Mouse (Mus musculus): ENCODE data around the gene Anks6. TPM values are rescaled to one million over a fixed set of nuclear protein-coding genes. Genes with fewer than 3 reads are reported as not detected.
A peak's percentile ranks its signal among the peaks of the same experiment; 100 is the strongest.

The Anks6 gene
- polyA plus RNA-seq, 1 experiment from 2014 or later = 1.6 TPM

DNA sequence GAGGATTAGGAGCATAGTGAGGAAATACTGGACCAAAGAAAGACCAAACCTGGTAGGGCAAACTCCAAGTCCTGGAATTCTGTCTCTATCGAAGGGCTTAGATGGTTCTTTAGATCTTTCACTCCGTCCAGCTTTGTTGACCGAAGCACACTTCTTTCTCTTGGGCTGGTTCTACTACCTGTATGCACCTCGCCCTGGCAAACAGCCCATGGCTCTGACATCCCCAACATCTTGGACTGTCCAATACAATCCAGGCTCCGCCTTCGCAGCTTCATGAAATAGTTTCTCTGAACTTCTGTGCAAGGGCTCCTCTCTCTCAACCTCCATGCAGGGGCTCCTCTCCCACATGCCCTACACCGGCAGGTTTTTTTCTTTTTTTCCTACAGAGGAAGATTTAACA is 26.6 kb upstream of the Anks6 start:
- no peak overlapping the region for H3K27ac ChIP-seq (replicated peaks in 1 of 2; ENCODE audit: control insufficient read depth in 1 of 2, insufficient read depth in 1 of 2, low read depth in 2 of 2, low read length in 2 of 2)
- no peak overlapping the region for H3K4me2 ChIP-seq (ENCODE audit: low read length)
- H3K9me3 ChIP-seq (ENCODE audit: control insufficient read depth, low read length) = 0 out of 2 replicates have a peak, but pooled peaks cover 3% of the 10 kb centered on the region
- no peaks in the 10 kb centered on the region for H3K4me1 ChIP-seq (ENCODE audit: control insufficient read depth in 2 of 2, insufficient read depth in 2 of 2, low read length in 2 of 2)
- no peaks in the 10 kb centered on the region for H3K36me3 ChIP-seq (ENCODE audit: control insufficient read depth, insufficient read depth, low read length)
- no peak overlapping the region for H3K9ac ChIP-seq (ENCODE audit: low read length)
- ATAC-seq (ENCODE audit: insufficient number of reproducible peaks, insufficient read depth, low FRiP score, low read depth) = no peak
- WGBS = 88% methylated on average over 7 of the region's 7 CpGs
- H3K27me3 ChIP-seq (ENCODE audit: control insufficient read depth, insufficient read depth, low read length) = no peaks in the 10 kb centered on the region
- no peak overlapping the region for H3K4me3 ChIP-seq (ENCODE audit: control insufficient read depth in 1 of 2, insufficient read depth in 1 of 2, low read depth in 1 of 2, low read length in 2 of 2)

DNA sequence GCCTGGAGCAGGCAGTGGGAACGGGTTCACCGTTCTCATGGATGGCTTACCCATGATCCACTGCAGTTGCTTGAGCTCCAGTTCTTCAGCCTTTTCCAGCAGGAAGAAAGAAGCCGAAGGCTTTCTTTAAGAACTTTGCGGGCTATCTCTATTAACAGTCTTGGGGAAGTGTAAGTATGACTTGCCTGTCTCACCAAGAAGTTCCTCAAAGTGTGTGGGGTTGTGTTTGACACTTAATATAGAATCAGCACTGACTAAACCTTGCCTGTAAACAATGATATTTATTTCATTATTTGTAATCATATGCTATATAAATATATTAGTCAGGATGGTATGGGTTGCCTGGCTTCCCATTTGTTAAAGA is 23.4 kb upstream of the Anks6 start:
- ATAC-seq (ENCODE audit: insufficient number of reproducible peaks, insufficient read depth, low FRiP score, low read depth) = no peak
- WGBS = 90% methylated on average over 4 of the region's 4 CpGs
- Histone ChIP-seq H3K9me3 (ENCODE audit: control insufficient read depth, low read length) (0 out of 2 replicates have a peak, but pooled peaks cover 3% of the 10 kb centered on the region), H3K4me3 (ENCODE audit: control insufficient read depth in 1 of 2, insufficient read depth in 1 of 2, low read depth in 1 of 2, low read length in 2 of 2) (no peak overlapping the region), H3K36me3 (ENCODE audit: control insufficient read depth, insufficient read depth, low read length) (no peaks in the 10 kb centered on the region), H3K4me1 (ENCODE audit: control insufficient read depth in 2 of 2, insufficient read depth in 2 of 2, low read length in 2 of 2) (no peaks in the 10 kb centered on the region), H3K4me2 (ENCODE audit: low read length) (no peak overlapping the region), H3K27me3 (ENCODE audit: control insufficient read depth, insufficient read depth, low read length) (no peaks in the 10 kb centered on the region), H3K27ac (replicated peaks in 1 of 2; ENCODE audit: control insufficient read depth in 1 of 2, insufficient read depth in 1 of 2, low read depth in 2 of 2, low read length in 2 of 2) (no peak overlapping the region), H3K9ac (ENCODE audit: low read length) (no peak overlapping the region)

DNA sequence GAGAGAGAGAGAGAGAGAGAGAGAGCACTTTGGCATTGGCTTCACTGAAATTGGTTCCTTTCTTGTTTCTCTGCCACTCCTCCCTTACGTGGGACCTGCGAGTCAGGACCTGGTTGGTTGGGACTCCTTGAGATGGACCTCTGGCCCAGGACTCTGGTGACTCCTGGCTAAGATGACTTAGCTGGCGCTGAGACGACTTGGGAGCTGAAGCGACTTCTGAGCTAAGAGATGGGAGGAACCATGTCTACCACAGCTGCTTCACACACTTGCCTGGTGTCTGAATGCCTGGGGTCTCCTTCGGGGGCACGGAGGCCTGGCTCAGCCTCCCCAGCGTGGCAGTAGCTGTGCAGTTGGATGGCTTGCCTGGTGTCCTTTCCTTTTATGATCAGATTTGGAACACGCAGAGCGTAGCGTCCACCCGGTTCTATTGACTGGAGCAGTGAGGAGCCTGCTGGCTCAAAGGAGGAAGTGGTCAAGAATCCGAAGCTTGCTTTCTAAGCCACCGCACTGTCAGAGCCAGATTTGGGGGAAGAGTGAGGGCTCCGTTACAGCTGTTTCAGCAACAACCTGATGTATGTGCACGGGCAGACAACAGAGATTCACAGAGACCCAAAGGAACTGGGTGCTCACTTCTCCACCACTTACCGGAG is 22.9 kb upstream of the Anks6 start:
- Histone ChIP-seq H3K4me1 (ENCODE audit: control insufficient read depth in 2 of 2, insufficient read depth in 2 of 2, low read length in 2 of 2) (no peaks in the 10 kb centered on the region), H3K9ac (ENCODE audit: low read length) (no peak overlapping the region), H3K9me3 (ENCODE audit: control insufficient read depth, low read length) (0 out of 2 replicates have a peak, but pooled peaks cover 3% of the 10 kb centered on the region), H3K4me3 (ENCODE audit: control insufficient read depth in 1 of 2, insufficient read depth in 1 of 2, low read depth in 1 of 2, low read length in 2 of 2) (no peak overlapping the region), H3K27ac (replicated peaks in 1 of 2; ENCODE audit: control insufficient read depth in 1 of 2, insufficient read depth in 1 of 2, low read depth in 2 of 2, low read length in 2 of 2) (no peak overlapping the region), H3K27me3 (ENCODE audit: control insufficient read depth, insufficient read depth, low read length) (no peaks in the 10 kb centered on the region), H3K36me3 (ENCODE audit: control insufficient read depth, insufficient read depth, low read length) (no peaks in the 10 kb centered on the region), H3K4me2 (ENCODE audit: low read length) (no peak overlapping the region)
- 86% methylated on average over 17 of the region's 17 CpGs for WGBS
- no peak for ATAC-seq (ENCODE audit: insufficient number of reproducible peaks, insufficient read depth, low FRiP score, low read depth)

DNA sequence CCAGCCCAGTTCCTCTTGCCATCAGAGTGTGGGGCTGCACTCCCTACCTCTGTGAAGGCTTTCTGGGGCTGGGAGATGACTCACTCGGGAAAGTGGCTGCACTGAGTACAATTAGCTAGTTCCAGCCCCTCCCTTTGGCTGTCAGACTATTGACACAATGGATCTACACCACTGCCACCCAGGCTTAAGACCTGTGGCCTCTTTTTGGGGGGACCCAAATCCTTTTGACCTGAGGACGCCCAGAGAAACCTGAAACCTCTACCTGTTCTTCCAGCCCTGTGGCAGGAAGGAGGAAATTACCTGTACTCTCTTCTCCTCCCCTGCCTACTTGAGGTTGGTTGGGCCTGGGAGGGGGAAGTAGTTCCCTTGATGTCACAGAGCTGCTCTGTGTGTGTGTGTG is 17.8 kb upstream of the Anks6 start:
- WGBS = 36% methylated on average over 2 of the region's 2 CpGs
- Histone ChIP-seq H3K4me1 (ENCODE audit: control insufficient read depth in 2 of 2, insufficient read depth in 2 of 2, low read length in 2 of 2) (no peaks in the 10 kb centered on the region), H3K9me3 (ENCODE audit: control insufficient read depth, low read length) (no peaks in the 10 kb centered on the region), H3K4me3 (ENCODE audit: control insufficient read depth in 1 of 2, insufficient read depth in 1 of 2, low read depth in 1 of 2, low read length in 2 of 2) (no peak overlapping the region), H3K4me2 (ENCODE audit: low read length) (no peak overlapping the region), H3K27ac (replicated peaks in 1 of 2; ENCODE audit: control insufficient read depth in 1 of 2, insufficient read depth in 1 of 2, low read depth in 2 of 2, low read length in 2 of 2) (no peak overlapping the region), H3K36me3 (ENCODE audit: control insufficient read depth, insufficient read depth, low read length) (no peaks in the 10 kb centered on the region), H3K27me3 (ENCODE audit: control insufficient read depth, insufficient read depth, low read length) (no peaks in the 10 kb centered on the region), H3K9ac (ENCODE audit: low read length) (no peak overlapping the region)
- no peak for ATAC-seq (ENCODE audit: insufficient number of reproducible peaks, insufficient read depth, low FRiP score, low read depth)

DNA sequence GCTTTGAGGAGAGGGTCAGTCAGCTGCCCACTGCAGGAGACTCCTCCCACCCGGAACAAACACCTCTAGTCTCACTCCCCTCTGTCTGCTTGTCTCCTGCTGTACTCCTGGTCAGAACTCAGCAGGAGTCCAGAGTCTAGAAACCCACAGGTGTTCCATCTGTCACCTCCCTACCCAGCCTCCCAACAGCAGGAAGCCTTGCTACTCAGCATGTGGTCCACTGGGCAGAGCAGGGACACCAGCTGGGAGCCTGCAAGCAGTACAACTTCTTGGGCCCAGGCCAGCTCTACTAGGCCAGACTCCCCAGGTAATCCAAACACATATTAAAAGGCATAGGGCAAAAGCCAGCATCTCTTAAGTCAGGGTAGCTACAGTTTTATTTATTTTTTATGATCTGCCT is 3.7 kb upstream of the Anks6 start:
- H3K36me3 ChIP-seq (ENCODE audit: control insufficient read depth, insufficient read depth, low read length) = no peaks in the 10 kb centered on the region
- H3K4me1 ChIP-seq (ENCODE audit: control insufficient read depth in 2 of 2, insufficient read depth in 2 of 2, low read length in 2 of 2) = peaks cover 0 to 4% of the 10 kb centered on the region in 2 experiments; a peak in 1 of 4 replicates
- no peak overlapping the region for H3K4me3 ChIP-seq (ENCODE audit: control insufficient read depth in 1 of 2, insufficient read depth in 1 of 2, low read depth in 1 of 2, low read length in 2 of 2)
- ATAC-seq (ENCODE audit: insufficient number of reproducible peaks, insufficient read depth, low FRiP score, low read depth) = no peak
- no peaks in the 10 kb centered on the region for H3K9me3 ChIP-seq (ENCODE audit: control insufficient read depth, low read length)
- H3K27ac ChIP-seq (replicated peaks in 1 of 2; ENCODE audit: control insufficient read depth in 1 of 2, insufficient read depth in 1 of 2, low read depth in 2 of 2, low read length in 2 of 2) = no peak overlapping the region
- H3K27me3 ChIP-seq (ENCODE audit: control insufficient read depth, insufficient read depth, low read length) = no peaks in the 10 kb centered on the region
- H3K4me2 ChIP-seq (ENCODE audit: low read length) = no peak overlapping the region
- WGBS = 10% methylated on average over 1 of the region's 1 CpGs
- H3K9ac ChIP-seq (ENCODE audit: low read length) = no peak overlapping the region

DNA sequence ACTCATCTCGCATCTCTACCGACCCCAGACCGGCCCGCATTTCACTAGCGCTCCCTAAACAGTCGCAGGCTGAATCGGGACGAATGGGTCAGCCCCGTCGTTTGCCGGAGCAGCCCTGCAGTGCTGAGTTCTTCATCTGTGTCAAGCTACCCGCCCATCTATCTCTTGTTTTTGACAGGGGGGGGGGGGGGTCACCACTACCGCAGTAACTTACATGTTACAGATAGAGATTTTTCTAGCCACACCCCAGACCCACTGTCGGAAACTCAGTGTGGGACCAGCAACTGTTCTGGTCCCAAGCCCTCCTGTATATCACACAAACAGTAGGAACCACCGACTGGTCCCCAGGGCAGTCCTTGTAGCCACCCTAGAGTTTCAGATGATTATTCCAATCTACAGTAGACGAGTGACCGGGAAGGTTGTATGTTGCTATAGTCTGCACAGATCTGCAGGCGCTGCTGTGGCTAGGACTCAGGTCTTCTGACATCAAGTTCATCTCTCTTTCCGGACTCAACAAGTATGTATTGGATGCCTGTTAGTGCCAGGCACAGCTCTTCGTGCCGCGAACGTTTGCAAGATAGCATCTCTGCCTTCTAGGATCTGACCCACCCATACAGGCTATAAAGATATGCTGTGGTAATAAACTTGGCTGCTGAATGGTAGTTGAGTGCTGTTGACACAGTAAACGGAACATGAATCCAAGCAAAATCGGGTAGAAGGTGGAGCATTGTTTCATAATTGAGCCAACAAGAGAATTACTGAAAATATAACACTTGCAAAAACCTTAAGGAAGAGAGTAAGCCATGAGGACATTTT is 491 bp upstream of the Anks6 start:
- 0 out of 2 replicates have a peak, but pooled peaks have one; percentile 7 for ATAC-seq (ENCODE audit: insufficient number of reproducible peaks, insufficient read depth, low FRiP score, low read depth)
- H3K4me2 ChIP-seq (ENCODE audit: low read length) = peak overlapping the region; percentile 86
- peaks cover 0 to 4% of the 10 kb centered on the region in 2 experiments; a peak in 1 of 4 replicates for H3K4me1 ChIP-seq (ENCODE audit: control insufficient read depth in 2 of 2, insufficient read depth in 2 of 2, low read length in 2 of 2)
- peak overlapping the region; percentile 74 to 82 for H3K4me3 ChIP-seq (ENCODE audit: control insufficient read depth in 1 of 2, insufficient read depth in 1 of 2, low read depth in 1 of 2, low read length in 2 of 2)
- WGBS = 33% methylated on average over 24 of the region's 25 CpGs
- 0 out of 2 replicates have a peak, but pooled peaks cover 2% of the 10 kb centered on the region for H3K9me3 ChIP-seq (ENCODE audit: control insufficient read depth, low read length)
- no peaks in the 10 kb centered on the region for H3K36me3 ChIP-seq (ENCODE audit: control insufficient read depth, insufficient read depth, low read length)
- peak overlapping the region; percentile 84 for H3K9ac ChIP-seq (ENCODE audit: low read length)
- H3K27me3 ChIP-seq (ENCODE audit: control insufficient read depth, insufficient read depth, low read length) = no peaks in the 10 kb centered on the region
- peak overlapping the region in 1 of 2 experiments; percentile 6; a peak in 1 of 4 replicates for H3K27ac ChIP-seq (replicated peaks in 1 of 2; ENCODE audit: control insufficient read depth in 1 of 2, insufficient read depth in 1 of 2, low read depth in 2 of 2, low read length in 2 of 2)

DNA sequence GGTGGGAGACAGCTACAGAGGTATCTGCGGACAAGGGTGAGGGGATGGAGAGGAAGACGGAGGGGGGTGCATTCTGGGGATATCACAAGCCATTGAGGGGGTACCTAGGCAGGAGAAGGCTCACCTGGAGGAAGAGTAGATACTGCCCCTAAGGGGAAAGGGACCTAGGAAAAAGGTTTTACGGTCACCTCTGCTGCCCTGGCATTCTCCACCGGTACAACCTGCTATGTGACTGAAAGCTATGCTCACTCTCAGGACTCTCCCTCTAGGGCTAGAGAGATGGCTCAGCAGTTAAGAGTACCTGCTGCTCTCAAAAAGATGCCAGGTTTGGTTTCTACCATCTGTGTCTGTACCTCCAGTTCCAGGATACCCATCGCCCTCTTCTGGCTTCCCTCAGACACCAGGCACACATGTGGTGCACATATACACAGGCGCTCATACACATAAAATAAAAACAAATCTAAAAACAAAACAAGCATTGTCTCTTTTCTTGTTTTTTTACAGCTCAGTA is 1.6 kb downstream of the Anks6 start:
- Histone ChIP-seq H3K4me2 (ENCODE audit: low read length) (no peak overlapping the region), H3K4me1 (ENCODE audit: control insufficient read depth in 2 of 2, insufficient read depth in 2 of 2, low read length in 2 of 2) (peaks cover 2 to 10% of the 10 kb centered on the region in 2 experiments; a peak in 3 of 4 replicates), H3K27me3 (ENCODE audit: control insufficient read depth, insufficient read depth, low read length) (0 out of 2 replicates have a peak, but pooled peaks cover 5% of the 10 kb centered on the region), H3K9me3 (ENCODE audit: control insufficient read depth, low read length) (0 out of 2 replicates have a peak, but pooled peaks cover 2% of the 10 kb centered on the region), H3K9ac (ENCODE audit: low read length) (no peak overlapping the region), H3K4me3 (ENCODE audit: control insufficient read depth in 1 of 2, insufficient read depth in 1 of 2, low read depth in 1 of 2, low read length in 2 of 2) (no peak overlapping the region), H3K36me3 (ENCODE audit: control insufficient read depth, insufficient read depth, low read length) (no peaks in the 10 kb centered on the region), H3K27ac (replicated peaks in 1 of 2; ENCODE audit: control insufficient read depth in 1 of 2, insufficient read depth in 1 of 2, low read depth in 2 of 2, low read length in 2 of 2) (no peak overlapping the region)
- ATAC-seq (ENCODE audit: insufficient number of reproducible peaks, insufficient read depth, low FRiP score, low read depth) = no peak
- 95% methylated on average over 6 of the region's 6 CpGs for WGBS
